Comparison of ENCODE assay signal across 28 mouse cellular contexts in the genomic region with DNA sequence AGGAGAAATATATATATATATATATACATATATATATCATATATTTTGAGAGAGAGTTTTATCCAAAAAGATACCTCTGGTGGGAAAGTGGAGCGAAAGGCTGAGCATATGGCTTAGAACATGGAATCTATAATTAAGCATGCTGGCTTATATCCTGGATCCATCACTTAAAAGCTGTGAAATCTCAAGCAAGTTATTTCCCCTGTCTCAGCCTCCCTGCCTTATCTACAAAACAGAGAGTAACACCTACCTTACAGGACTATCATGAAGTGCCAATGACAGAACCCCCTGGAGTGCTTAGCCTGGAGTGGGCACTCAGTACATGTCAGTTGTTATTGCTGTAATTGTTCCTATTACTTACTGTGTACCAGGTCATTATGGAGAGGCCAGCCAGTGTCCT.
A peak's percentile ranks its signal among the peaks of the same experiment; 100 is the strongest.
DNase-seq lines count a peak whose midpoint lies in the region; ATAC-seq lines count a peak whose summit lies in the region.
"Had no signal": no experiment of that assay in that cellular context is flagged by ENCODE, and none has a peak within 500 bp of the region (broad histone marks: within the 10 kb centered on the region; RNA-seq: fewer than 3 reads in every experiment).

No protein-coding gene starts in this region.

- ATAC-seq in forebrain, embryonic 14.5 days, result peak; percentile 73; the same call in 1 of the 2 replicates
- ATAC-seq in forebrain, embryonic 11.5 days (replicated peaks; ENCODE audit: low FRiP score), result no peak
- 0 out of 2 replicates have a peak, but pooled peaks have one; percentile 44 for ATAC-seq in limb, embryonic 11.5 days (ENCODE audit: insufficient number of reproducible peaks, low FRiP score, low TSS enrichment, low read depth)
- ATAC-seq: inflammation-experienced regulatory T-cells, adult 6 months; midbrain, embryonic 15.5 days had no signal

- DNase-seq in forebrain, embryonic 14.5 days (ENCODE audit: low spot score), result peak; percentile 56
- no peak for DNase-seq in forebrain, embryonic 11.5 days (ENCODE audit: low spot score)
- peak; percentile 11 for DNase-seq in embryonic facial prominence, embryonic 10.5 days (ENCODE audit: low spot score)
- no peak for DNase-seq in limb, embryonic 11.5 days (ENCODE audit: low spot score)
- no peak for DNase-seq in layer of hippocampus, adult 11-12 months (ENCODE audit: low spot score)
- no peak for DNase-seq in testis, postnatal 14 days (ENCODE audit: low spot score)
- no peak for DNase-seq in MN1 (ENCODE audit: low spot score)
- DNase-seq: adrenal gland, postnatal 14 days; cerebellum, adult 2 months; cerebellum, postnatal 36 days; heart, postnatal 10 days; kidney, adult 11 months; kidney, postnatal 25 days; left cerebral cortex, postnatal 4 days; right cerebral cortex, adult 18-20 months; spleen, adult 18-20 months; thymus, adult 18-20 months; thymus, postnatal 25 days had no signal

- 58% methylated on average over 1 of the region's 1 CpGs for WGBS in forebrain, embryonic 14.5 days
- 84% methylated on average over 1 of the region's 1 CpGs for WGBS in forebrain, embryonic 11.5 days
- 89% methylated on average over 1 of the region's 1 CpGs for WGBS in embryonic facial prominence, embryonic 10.5 days
- 91% methylated on average over 1 of the region's 1 CpGs for WGBS in limb, embryonic 11.5 days

- no peaks in the 10 kb centered on the region for H3K27me3 ChIP-seq in forebrain, embryonic 14.5 days (replicated peaks; ENCODE audit: control insufficient read depth, insufficient read depth, low read length)
- H3K27me3 ChIP-seq in forebrain, embryonic 11.5 days (ENCODE audit: control insufficient read depth, insufficient read depth, low read length), result no peaks in the 10 kb centered on the region
- H3K27me3 ChIP-seq in embryonic facial prominence, embryonic 10.5 days (replicated peaks; ENCODE audit: low read depth, poor library complexity, severe bottlenecking), result no peaks in the 10 kb centered on the region
- no peaks in the 10 kb centered on the region for H3K27me3 ChIP-seq in limb, embryonic 11.5 days (ENCODE audit: control insufficient read depth, insufficient read depth, low read length)
- H3K27me3 ChIP-seq: heart, embryonic 13.5 days; hindbrain, embryonic 15.5 days; kidney, embryonic 15.5 days; lung, embryonic 15.5 days; midbrain, embryonic 15.5 days; neural tube, embryonic 15.5 days had no signal

- no peaks in the 10 kb centered on the region for H3K36me3 ChIP-seq in forebrain, embryonic 14.5 days (ENCODE audit: control insufficient read depth, insufficient read depth, low read length)
- no peaks in the 10 kb centered on the region for H3K36me3 ChIP-seq in forebrain, embryonic 11.5 days (ENCODE audit: control insufficient read depth, insufficient read depth, low read length)
- H3K36me3 ChIP-seq in embryonic facial prominence, embryonic 10.5 days (replicated peaks), result no peaks in the 10 kb centered on the region
- no peaks in the 10 kb centered on the region for H3K36me3 ChIP-seq in limb, embryonic 11.5 days (ENCODE audit: control insufficient read depth, insufficient read depth, low read length)
- H3K36me3 ChIP-seq: heart, embryonic 13.5 days; hindbrain, embryonic 15.5 days; kidney, embryonic 15.5 days; lung, embryonic 15.5 days; midbrain, embryonic 10.5 days; midbrain, embryonic 15.5 days; neural tube, embryonic 15.5 days had no signal

- H3K4me1 ChIP-seq in forebrain, embryonic 14.5 days (ENCODE audit: control insufficient read depth, insufficient read depth, low read length), result peaks cover 8% of the 10 kb centered on the region; the same call in 1 of the 2 replicates
- H3K4me1 ChIP-seq in forebrain, embryonic 11.5 days (replicated peaks; ENCODE audit: control insufficient read depth, insufficient read depth, low read length), result no peaks in the 10 kb centered on the region
- peaks cover 27% of the 10 kb centered on the region for H3K4me1 ChIP-seq in embryonic facial prominence, embryonic 10.5 days
- peaks cover 21% of the 10 kb centered on the region; the same call in 1 of the 2 replicates for H3K4me1 ChIP-seq in limb, embryonic 11.5 days (ENCODE audit: control insufficient read depth, insufficient read depth, low read length)
- H3K4me1 ChIP-seq: hindbrain, embryonic 15.5 days; lung, embryonic 15.5 days; midbrain, embryonic 10.5 days; neural tube, embryonic 15.5 days had no signal

- no peak overlapping the region for H3K9ac ChIP-seq in forebrain, embryonic 14.5 days (ENCODE audit: low read length)
- no peak overlapping the region for H3K9ac ChIP-seq in forebrain, embryonic 11.5 days (ENCODE audit: low read length)
- H3K9ac ChIP-seq in limb, embryonic 11.5 days (ENCODE audit: low read length), result no peak overlapping the region
- H3K9ac ChIP-seq: heart, embryonic 13.5 days; hindbrain, embryonic 15.5 days; kidney, embryonic 15.5 days; lung, embryonic 15.5 days; midbrain, embryonic 15.5 days; neural tube, embryonic 15.5 days had no signal

- H3K9me3 ChIP-seq in forebrain, embryonic 14.5 days (replicated peaks; ENCODE audit: control insufficient read depth, low read length), result no peaks in the 10 kb centered on the region
- no peaks in the 10 kb centered on the region for H3K9me3 ChIP-seq in forebrain, embryonic 11.5 days (ENCODE audit: control insufficient read depth, low read length)
- H3K9me3 ChIP-seq in embryonic facial prominence, embryonic 10.5 days, result no peaks in the 10 kb centered on the region
- no peaks in the 10 kb centered on the region for H3K9me3 ChIP-seq in limb, embryonic 11.5 days (ENCODE audit: control insufficient read depth, low read length)
- H3K9me3 ChIP-seq: heart, embryonic 13.5 days; hindbrain, embryonic 15.5 days; kidney, embryonic 15.5 days; lung, embryonic 15.5 days; midbrain, embryonic 10.5 days; midbrain, embryonic 15.5 days; neural tube, embryonic 15.5 days had no signal

- H3K4me3 ChIP-seq in forebrain, embryonic 14.5 days (ENCODE audit: low read depth, low read length), result no peak overlapping the region
- H3K4me3 ChIP-seq in forebrain, embryonic 11.5 days (ENCODE audit: low read depth, low read length), result no peak overlapping the region
- no peak overlapping the region for H3K4me3 ChIP-seq in embryonic facial prominence, embryonic 10.5 days
- no peak overlapping the region for H3K4me3 ChIP-seq in limb, embryonic 11.5 days (ENCODE audit: low read depth, low read length)
- H3K4me3 ChIP-seq: heart, embryonic 13.5 days; hindbrain, embryonic 15.5 days; kidney, embryonic 15.5 days; layer of hippocampus, adult 2 months; lung, embryonic 15.5 days; midbrain, embryonic 10.5 days; midbrain, embryonic 15.5 days; neural tube, embryonic 15.5 days had no signal

- H3K27ac ChIP-seq in forebrain, embryonic 14.5 days (ENCODE audit: low read depth, low read length), result 0 out of 2 replicates have a peak overlapping the region, but pooled peaks have one; percentile 34
- no peak overlapping the region for H3K27ac ChIP-seq in forebrain, embryonic 11.5 days (ENCODE audit: low read depth, low read length)
- H3K27ac ChIP-seq in embryonic facial prominence, embryonic 10.5 days (replicated peaks), result no peak overlapping the region
- peak overlapping the region; percentile 36; the same call in 1 of the 2 replicates for H3K27ac ChIP-seq in limb, embryonic 11.5 days (replicated peaks; ENCODE audit: low read depth, low read length)
- H3K27ac ChIP-seq: heart, embryonic 13.5 days; hindbrain, embryonic 15.5 days; layer of hippocampus, adult 2 months; lung, embryonic 15.5 days; midbrain, embryonic 10.5 days; midbrain, embryonic 15.5 days; neural tube, embryonic 15.5 days had no signal

- H3K4me2 ChIP-seq in forebrain, embryonic 14.5 days (ENCODE audit: low read length), result no peak overlapping the region
- H3K4me2 ChIP-seq in forebrain, embryonic 11.5 days (ENCODE audit: low read depth, low read length, severe bottlenecking), result no peak overlapping the region
- H3K4me2 ChIP-seq in limb, embryonic 11.5 days (ENCODE audit: low read depth, severe bottlenecking), result no peak overlapping the region
- H3K4me2 ChIP-seq: heart, embryonic 13.5 days; hindbrain, embryonic 15.5 days; kidney, embryonic 15.5 days; liver, embryonic 11.5 days; lung, embryonic 15.5 days; midbrain, embryonic 15.5 days; neural tube, embryonic 15.5 days had no signal

Comparison
In these comparisons a context has a peak if more than half of its experiments do, and no peak if none do; other contexts are left out.
1. DNase-seq: peak in forebrain, embryonic 14.5 days (single experiment) and embryonic facial prominence, embryonic 10.5 days (single experiment); none in forebrain, embryonic 11.5 days (single experiment), limb, embryonic 11.5 days (single experiment), layer of hippocampus, adult 11-12 months (single experiment), testis, postnatal 14 days (single experiment) and MN1 (single experiment).
2. H3K27ac ChIP-seq: peak in forebrain, embryonic 14.5 days (single experiment) and limb, embryonic 11.5 days (single experiment); none in forebrain, embryonic 11.5 days (single experiment) and embryonic facial prominence, embryonic 10.5 days (single experiment).